Mouse (Mus musculus): ENCODE measurements around the gene Serpinb8.

DNA sequence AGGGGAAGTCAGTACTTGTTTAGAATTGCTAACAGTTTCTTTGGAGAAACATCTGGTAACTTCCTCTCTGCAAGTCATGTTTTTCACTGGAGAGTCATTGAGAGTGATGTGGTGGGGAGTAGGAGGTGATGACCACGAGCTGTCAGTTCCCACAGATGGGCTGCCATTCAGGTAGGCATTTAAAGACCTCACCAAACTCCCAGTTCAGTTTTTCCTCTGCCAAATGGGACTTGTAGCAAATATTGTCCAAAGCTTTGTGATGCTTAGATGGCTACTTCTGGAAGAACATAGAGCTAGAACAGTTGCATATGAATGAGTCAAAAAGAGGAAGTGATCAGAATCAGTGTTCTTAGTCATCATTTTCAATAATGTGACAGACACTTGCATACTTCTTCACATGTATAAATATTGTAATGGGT is 5.8 kb upstream of the Serpinb8 start:
- TF ChIP-seq CTCF (IDR thresholded peaks at IDR 0.05; ENCODE audit: borderline replicate concordance, insufficient read depth, low read length) (no peak), POLR2A (IDR thresholded peaks at IDR 0.05; ENCODE audit: low read depth, low read length) (no peak)

All from embryonic fibroblast, embryonic 13.5 days (primary cell).